ENCODE assay signal across 30 mouse cellular contexts in the genomic region with DNA sequence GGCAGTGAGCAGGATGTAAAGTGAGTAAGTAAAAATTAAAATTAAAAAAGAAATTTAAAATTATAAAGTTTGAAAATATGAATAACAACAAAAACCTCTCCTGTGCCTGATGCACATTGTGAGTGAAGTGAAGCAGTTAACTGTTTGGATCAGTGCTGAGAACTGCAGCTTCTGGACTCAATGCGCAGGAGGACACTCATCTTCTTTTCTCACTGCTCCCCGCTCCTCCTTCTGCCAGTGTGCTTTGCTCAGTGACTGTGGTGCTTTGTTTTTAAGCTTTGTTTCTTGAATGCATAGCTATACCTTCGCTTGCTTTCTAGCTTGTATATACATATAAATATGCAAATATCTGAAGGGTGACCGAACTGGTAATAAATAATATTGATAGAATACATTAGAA. TPM values are rescaled to one million over a fixed set of nuclear protein-coding genes. Genes with fewer than 3 reads are reported as not detected.
DNase-seq lines count a peak whose midpoint lies in the region; ATAC-seq and TF ChIP-seq lines count a peak whose summit lies in the region.
"Had no signal": no experiment of that assay in that cellular context is flagged by ENCODE, and none has a peak within 500 bp of the region (broad histone marks: within the 10 kb centered on the region; RNA-seq: fewer than 3 reads in every experiment).

No protein-coding gene starts in this region.

- TF ChIP-seq CTCF in kidney, adult 2 months (conservative IDR thresholded peaks at IDR 0.05; ENCODE audit: insufficient read depth, insufficient read length, low read depth, low read length), result no peak
- no peak for TF ChIP-seq CTCF in kidney, postnatal 0 days (IDR thresholded peaks at IDR 0.05; ENCODE audit: low read depth)

- no peaks in the 10 kb centered on the region for H3K9me3 ChIP-seq in kidney, postnatal 0 days (replicated peaks; ENCODE audit: low read length)
- H3K9me3 ChIP-seq in kidney, embryonic 14.5 days (ENCODE audit: control insufficient read depth, low read length), result no peaks in the 10 kb centered on the region
- H3K9me3 ChIP-seq: embryonic facial prominence, embryonic 13.5 days; embryonic facial prominence, embryonic 15.5 days; forebrain, embryonic 10.5 days; forebrain, embryonic 12.5 days; G1E had no signal

- peak overlapping the region; percentile 96 for H3K27ac ChIP-seq in kidney, adult 2 months (ENCODE audit: insufficient read depth, low read depth, low read length)
- no peak overlapping the region for H3K27ac ChIP-seq in kidney, postnatal 0 days
- H3K27ac ChIP-seq in kidney, embryonic 14.5 days (ENCODE audit: low read depth, low read length), result no peak overlapping the region
- H3K27ac ChIP-seq: embryonic facial prominence, embryonic 13.5 days; embryonic facial prominence, embryonic 15.5 days; forebrain, embryonic 10.5 days; forebrain, embryonic 12.5 days had no signal

- H3K9ac ChIP-seq in kidney, postnatal 0 days (ENCODE audit: low read depth, low read length), result no peak overlapping the region
- no peak overlapping the region for H3K9ac ChIP-seq in kidney, embryonic 14.5 days (ENCODE audit: low read depth, low read length)
- H3K9ac ChIP-seq: embryonic facial prominence, embryonic 13.5 days; embryonic facial prominence, embryonic 15.5 days; forebrain, embryonic 12.5 days had no signal

- TF ChIP-seq POLR2A in kidney, adult 2 months (IDR thresholded peaks at IDR 0.05; ENCODE audit: low read depth, low read length), result no peak

- no peak overlapping the region for H3K4me3 ChIP-seq in kidney, adult 2 months (ENCODE audit: insufficient read depth, low read depth, low read length)
- no peak overlapping the region for H3K4me3 ChIP-seq in kidney, postnatal 0 days (replicated peaks; ENCODE audit: low read depth, low read length)
- H3K4me3 ChIP-seq in kidney, embryonic 14.5 days (ENCODE audit: low read length), result no peak overlapping the region
- H3K4me3 ChIP-seq: embryonic facial prominence, embryonic 13.5 days; embryonic facial prominence, embryonic 15.5 days; erythroblast, embryonic 14.5 days; forebrain, embryonic 10.5 days; forebrain, embryonic 12.5 days had no signal

- H3K36me3 ChIP-seq in kidney, adult 2 months (ENCODE audit: control insufficient read depth, insufficient read depth, low read length), result no peaks in the 10 kb centered on the region
- no peaks in the 10 kb centered on the region for H3K36me3 ChIP-seq in kidney, postnatal 0 days (ENCODE audit: insufficient read depth, low read length)
- H3K36me3 ChIP-seq in kidney, embryonic 14.5 days (ENCODE audit: control insufficient read depth, insufficient read depth, low read length), result no peaks in the 10 kb centered on the region
- H3K36me3 ChIP-seq: embryonic facial prominence, embryonic 13.5 days; embryonic facial prominence, embryonic 15.5 days; forebrain, embryonic 10.5 days; forebrain, embryonic 12.5 days; G1E had no signal

- H3K27me3 ChIP-seq in kidney, adult 2 months (replicated peaks; ENCODE audit: control insufficient read depth, insufficient read depth, low read length), result no peaks in the 10 kb centered on the region
- no peaks in the 10 kb centered on the region for H3K27me3 ChIP-seq in kidney, postnatal 0 days (ENCODE audit: insufficient read depth, low read length)
- no peaks in the 10 kb centered on the region for H3K27me3 ChIP-seq in kidney, embryonic 14.5 days (ENCODE audit: control insufficient read depth, insufficient read depth, low read length)
- H3K27me3 ChIP-seq: CH12.LX; embryonic facial prominence, embryonic 13.5 days; embryonic facial prominence, embryonic 15.5 days; forebrain, embryonic 12.5 days; Patski had no signal

- H3K4me2 ChIP-seq in kidney, postnatal 0 days (ENCODE audit: low read length), result no peak overlapping the region
- H3K4me2 ChIP-seq in kidney, embryonic 14.5 days (replicated peaks; ENCODE audit: low read depth, low read length), result no peak overlapping the region
- H3K4me2 ChIP-seq: embryonic facial prominence, embryonic 13.5 days; embryonic facial prominence, embryonic 15.5 days; forebrain, embryonic 12.5 days had no signal

- WGBS in kidney, adult 2 months, result 65% methylated on average over 4 of the region's 4 CpGs
- WGBS in kidney, postnatal 0 days, result 83% methylated on average over 4 of the region's 4 CpGs
- 85% methylated on average over 4 of the region's 4 CpGs for WGBS in kidney, embryonic 14.5 days

- H3K4me1 ChIP-seq in kidney, adult 2 months (ENCODE audit: control insufficient read depth, insufficient read depth, low read length), result no peaks in the 10 kb centered on the region
- no peaks in the 10 kb centered on the region for H3K4me1 ChIP-seq in kidney, postnatal 0 days (replicated peaks; ENCODE audit: insufficient read depth, low read length)
- no peaks in the 10 kb centered on the region for H3K4me1 ChIP-seq in kidney, embryonic 14.5 days (ENCODE audit: control insufficient read depth, insufficient read depth, low read length)
- H3K4me1 ChIP-seq: embryonic facial prominence, embryonic 13.5 days; embryonic facial prominence, embryonic 15.5 days; forebrain, embryonic 10.5 days; forebrain, embryonic 12.5 days had no signal

- ATAC-seq in kidney, postnatal 0 days (replicated peaks; ENCODE audit: low FRiP score, low read depth), result no peak
- no peak for ATAC-seq in kidney, embryonic 14.5 days (ENCODE audit: low FRiP score, low TSS enrichment)
- ATAC-seq: activated CD4-positive, CD25-positive, alpha-beta regulatory T cell, adult 4 months; CD4-positive, CD25-positive, alpha-beta regulatory T cell, adult 4 months; forebrain, embryonic 14.5 days; forebrain, embryonic 16.5 days; Patski had no signal

- peak; percentile 64 for DNase-seq in kidney, adult 2 months
- DNase-seq in kidney, postnatal 14 days, result no peak
- DNase-seq in kidney, postnatal 0 days (ENCODE audit: low spot score), result peak; percentile 1
- DNase-seq in brain, adult 2 months (ENCODE audit: low read depth, low spot score), result peak; percentile 2
- DNase-seq: adrenal gland, adult 8-10 months; adrenal gland, postnatal 14 days; adrenal gland, postnatal 36 days; B cell, adult 2 months; cerebellum, adult 11 months; cerebellum, adult 18-20 months; cerebellum, adult 8-10 months; cerebellum, adult 9-11 months; cerebellum, postnatal 14 days; cerebellum, postnatal 36 days; embryo, embryonic 11 days had no signal

RNA-seq across cellular contexts. Expression of gene AI481877, which starts 30.1 kb away (rescaled TPM):
- polyA plus RNA-seq in kidney, adult 2 months (2012; rRNA removed), result not detected in 2 replicates
- not detected in 2 replicates for polyA plus RNA-seq in kidney, postnatal 0 days (2015; fragmentation: Nextera tagmentation; extraction: Ambion mirVana)
- polyA plus RNA-seq in kidney, embryonic 14.5 days (2014; fragmentation: Nextera tagmentation; extraction: Ambion mirVana), result not detected in 2 replicates
- polyA plus RNA-seq: activated CD4-positive, CD25-positive, alpha-beta regulatory T cell, adult 4 months; brain, embryonic 14.5 days; CD4-positive, CD25-positive, alpha-beta regulatory T cell, adult 4 months; embryonic facial prominence, embryonic 11.5 days; embryonic facial prominence, embryonic 13.5 days; embryonic facial prominence, embryonic 15.5 days; erythroblast, embryonic 14.5 days; forebrain, embryonic 10.5 days; forebrain, embryonic 12.5 days; forebrain, embryonic 14.5 days; forebrain, embryonic 16.5 days; G1E had no signal
